In the genomic region with DNA sequence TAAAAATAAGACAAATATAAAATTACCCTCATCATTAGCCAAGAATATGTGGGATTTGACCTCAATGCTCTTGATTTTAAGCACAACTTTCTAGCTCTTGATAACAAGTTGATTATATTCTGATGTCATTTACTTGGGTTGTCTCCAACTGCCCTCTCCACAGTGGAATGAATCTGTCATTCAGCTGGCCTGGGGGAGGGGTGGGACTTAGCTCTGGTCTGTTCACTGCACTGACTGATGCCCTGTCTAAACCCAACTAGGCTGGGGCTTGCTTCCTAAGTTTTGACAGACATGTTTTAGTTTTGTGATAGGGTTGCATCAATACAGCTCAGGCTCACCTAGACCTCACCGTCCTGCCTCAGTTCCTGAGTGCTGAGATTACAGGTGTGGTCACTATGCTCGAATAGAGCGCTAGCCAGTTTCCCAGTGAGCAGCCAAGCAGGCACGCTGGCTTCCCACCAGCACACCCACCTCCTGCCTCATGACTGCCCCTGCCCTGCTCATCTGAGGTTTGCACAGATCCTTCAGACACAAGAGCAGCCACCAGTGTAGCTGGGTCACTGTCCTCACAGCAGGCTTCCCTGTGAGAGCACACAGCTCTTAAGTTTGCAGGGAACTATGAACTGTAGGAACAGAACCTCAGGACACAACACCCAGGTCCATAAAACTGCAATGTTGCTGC, we compare ENCODE assay signal across 9 mouse cellular contexts.
DNase-seq lines count a peak whose midpoint lies in the region; ATAC-seq lines count a peak whose summit lies in the region.
"Had no signal": no experiment of that assay in that cellular context is flagged by ENCODE, and none has a peak within 500 bp of the region (broad histone marks: within the 10 kb centered on the region; RNA-seq: fewer than 3 reads in every experiment).

No protein-coding gene starts in this region.

- DNase-seq in heart, postnatal 25 days (ENCODE audit: low spot score) = no peak
- no peak for DNase-seq in midbrain, embryonic 10.5 days (ENCODE audit: low spot score)
- peak; percentile 40 to 45 for DNase-seq in lung, postnatal 4 days
- DNase-seq in natural killer cell, adult 2 months (ENCODE audit: low spot score in 2 of 2) = no peak
- DNase-seq in urinary bladder, postnatal 4 days (ENCODE audit: low spot score in 2 of 2) = no peak

- H3K9me3 ChIP-seq in heart, embryonic 11.5 days (replicated peaks; ENCODE audit: control insufficient read depth, low read length) = no peaks in the 10 kb centered on the region
- H3K9me3 ChIP-seq in midbrain, embryonic 16.5 days (replicated peaks; ENCODE audit: control insufficient read depth, low read length, poor library complexity, severe bottlenecking) = no peaks in the 10 kb centered on the region
- H3K9me3 ChIP-seq in midbrain, embryonic 10.5 days (replicated peaks) = no peaks in the 10 kb centered on the region
- no peaks in the 10 kb centered on the region for H3K9me3 ChIP-seq in forebrain, embryonic 16.5 days (ENCODE audit: control insufficient read depth, low read length)
- H3K9me3 ChIP-seq: embryonic facial prominence, embryonic 13.5 days had no signal

- no peaks in the 10 kb centered on the region for H3K27me3 ChIP-seq in heart, embryonic 11.5 days (ENCODE audit: control insufficient read depth, insufficient read depth, low read length)
- H3K27me3 ChIP-seq in midbrain, embryonic 16.5 days (ENCODE audit: control insufficient read depth, insufficient read depth, low read depth, low read length) = no peaks in the 10 kb centered on the region
- no peaks in the 10 kb centered on the region for H3K27me3 ChIP-seq in midbrain, embryonic 10.5 days (ENCODE audit: low read depth, poor library complexity, severe bottlenecking)
- no peaks in the 10 kb centered on the region for H3K27me3 ChIP-seq in forebrain, embryonic 16.5 days (replicated peaks; ENCODE audit: control insufficient read depth, insufficient read depth, low read length)
- H3K27me3 ChIP-seq: embryonic facial prominence, embryonic 13.5 days had no signal

- peaks cover 9% of the 10 kb centered on the region; the same call in 1 of the 2 replicates for H3K36me3 ChIP-seq in heart, embryonic 11.5 days (ENCODE audit: control insufficient read depth, insufficient read depth, low read length)
- H3K36me3 ChIP-seq in midbrain, embryonic 16.5 days (ENCODE audit: control insufficient read depth, insufficient read depth, low read length) = peaks cover 8% of the 10 kb centered on the region
- peaks cover 100% of the 10 kb centered on the region for H3K36me3 ChIP-seq in midbrain, embryonic 10.5 days
- H3K36me3 ChIP-seq in forebrain, embryonic 16.5 days (ENCODE audit: control insufficient read depth, insufficient read depth) = peaks cover 20% of the 10 kb centered on the region

- H3K27ac ChIP-seq in heart, embryonic 11.5 days (ENCODE audit: low read depth, low read length) = peak overlapping the region; percentile 62; the same call in 1 of the 2 replicates
- H3K27ac ChIP-seq in midbrain, embryonic 16.5 days (ENCODE audit: low read length) = no peak overlapping the region
- no peak overlapping the region for H3K27ac ChIP-seq in midbrain, embryonic 10.5 days (replicated peaks)
- 0 out of 2 replicates have a peak overlapping the region, but pooled peaks have one; percentile 14 for H3K27ac ChIP-seq in forebrain, embryonic 16.5 days (ENCODE audit: low read length)
- H3K27ac ChIP-seq: embryonic facial prominence, embryonic 13.5 days had no signal

- 0 out of 2 replicates have a peak, but pooled peaks have one; percentile 55 for ATAC-seq in heart, embryonic 11.5 days (replicated peaks; ENCODE audit: insufficient number of reproducible peaks, low FRiP score, low TSS enrichment)
- ATAC-seq in midbrain, embryonic 16.5 days = peak; percentile 66; the same call in 1 of the 2 replicates
- ATAC-seq in forebrain, embryonic 16.5 days = no peak; the same call in 1 of the 2 replicates

- WGBS in heart, embryonic 11.5 days (ENCODE audit: insufficient replicate concordance) = 77% methylated on average over 4 of the region's 4 CpGs
- 77% methylated on average over 4 of the region's 4 CpGs for WGBS in midbrain, embryonic 16.5 days
- 84% methylated on average over 4 of the region's 4 CpGs for WGBS in midbrain, embryonic 10.5 days
- 73% methylated on average over 4 of the region's 4 CpGs for WGBS in forebrain, embryonic 16.5 days

- no peak overlapping the region for H3K4me3 ChIP-seq in heart, embryonic 11.5 days (ENCODE audit: low read depth, low read length)
- no peak overlapping the region for H3K4me3 ChIP-seq in midbrain, embryonic 16.5 days (ENCODE audit: low read depth, low read length)
- H3K4me3 ChIP-seq in midbrain, embryonic 10.5 days = no peak overlapping the region
- no peak overlapping the region for H3K4me3 ChIP-seq in forebrain, embryonic 16.5 days (replicated peaks; ENCODE audit: low read length)
- H3K4me3 ChIP-seq: embryonic facial prominence, embryonic 13.5 days had no signal

- no peak overlapping the region for H3K4me2 ChIP-seq in heart, embryonic 11.5 days
- no peak overlapping the region for H3K4me2 ChIP-seq in midbrain, embryonic 16.5 days (ENCODE audit: low read length)
- H3K4me2 ChIP-seq in forebrain, embryonic 16.5 days (ENCODE audit: low read length) = no peak overlapping the region
- H3K4me2 ChIP-seq: embryonic facial prominence, embryonic 13.5 days had no signal

- H3K9ac ChIP-seq in heart, embryonic 11.5 days (ENCODE audit: low read depth, low read length) = no peak overlapping the region
- no peak overlapping the region for H3K9ac ChIP-seq in midbrain, embryonic 16.5 days (ENCODE audit: low read depth, low read length)
- H3K9ac ChIP-seq in forebrain, embryonic 16.5 days (replicated peaks; ENCODE audit: low read depth, low read length) = no peak overlapping the region
- H3K9ac ChIP-seq: embryonic facial prominence, embryonic 13.5 days had no signal

- intact Hi-C loops in heart, postnatal 25 days (cut with DNase I) = no loop called here

- H3K4me1 ChIP-seq in heart, embryonic 11.5 days (ENCODE audit: control insufficient read depth, insufficient read depth, low read length) = peaks cover 30% of the 10 kb centered on the region
- no peaks in the 10 kb centered on the region for H3K4me1 ChIP-seq in midbrain, embryonic 16.5 days (ENCODE audit: control insufficient read depth, insufficient read depth, low read length)
- 0 out of 2 replicates have a peak, but pooled peaks cover 4% of the 10 kb centered on the region for H3K4me1 ChIP-seq in midbrain, embryonic 10.5 days
- peaks cover 7% of the 10 kb centered on the region for H3K4me1 ChIP-seq in forebrain, embryonic 16.5 days (replicated peaks; ENCODE audit: control insufficient read depth, insufficient read depth, low read length)
- H3K4me1 ChIP-seq: embryonic facial prominence, embryonic 13.5 days had no signal

Comparison
In these comparisons a context has a peak if more than half of its experiments do, and no peak if none do; other contexts are left out.
1. H3K27ac ChIP-seq: peak in heart, embryonic 11.5 days (single experiment) and forebrain, embryonic 16.5 days (single experiment); none in midbrain, embryonic 16.5 days (single experiment) and midbrain, embryonic 10.5 days (single experiment).
2. DNase-seq: peak in lung, postnatal 4 days (2 of 2); none in heart, postnatal 25 days (single experiment), midbrain, embryonic 10.5 days (single experiment), natural killer cell, adult 2 months (0 of 2) and urinary bladder, postnatal 4 days (0 of 2).